17 mouse cellular contexts compared by ENCODE assay signal in genomic region chr12:102223404-102223803, GRCm38 (mm10). TPM values are rescaled to one million over a fixed set of nuclear protein-coding genes. Genes with fewer than 3 reads are reported as not detected.
A peak's percentile ranks its signal among the peaks of the same experiment; 100 is the strongest.
DNase-seq lines count a peak whose midpoint lies in the region; ATAC-seq and TF ChIP-seq lines count a peak whose summit lies in the region.
"Had no signal": no experiment of that assay in that cellular context is flagged by ENCODE, and none has a peak within 500 bp of the region (broad histone marks: within the 10 kb centered on the region; RNA-seq: fewer than 3 reads in every experiment).

No protein-coding gene starts in this region.

- H3K27ac ChIP-seq in forebrain, embryonic 15.5 days (replicated peaks) = no peak overlapping the region
- no peak overlapping the region for H3K27ac ChIP-seq in forebrain, postnatal 0 days (ENCODE audit: low read depth, low read length)
- no peak overlapping the region for H3K27ac ChIP-seq in lung, postnatal 0 days (ENCODE audit: low read length)
- H3K27ac ChIP-seq in thymus, adult 2 months (ENCODE audit: control insufficient read depth, insufficient read depth, low read length) = no peak overlapping the region
- H3K27ac ChIP-seq: embryonic facial prominence, embryonic 13.5 days; heart, adult 2 months; neural tube, embryonic 12.5 days had no signal

- no peak overlapping the region for H3K9ac ChIP-seq in forebrain, embryonic 15.5 days (replicated peaks)
- H3K9ac ChIP-seq in forebrain, postnatal 0 days = no peak overlapping the region
- no peak overlapping the region for H3K9ac ChIP-seq in lung, postnatal 0 days (replicated peaks; ENCODE audit: low read depth)
- H3K9ac ChIP-seq: embryonic facial prominence, embryonic 13.5 days; lung, embryonic 14.5 days; neural tube, embryonic 12.5 days had no signal

- ATAC-seq in forebrain, embryonic 15.5 days (replicated peaks) = 0 out of 2 replicates have a peak, but pooled peaks have one; percentile 43
- no peak for ATAC-seq in forebrain, postnatal 0 days
- ATAC-seq in lung, postnatal 0 days = peak; percentile 17; the same call in 1 of the 2 replicates
- ATAC-seq in CD4-positive, CD25-positive, alpha-beta regulatory T cell, adult 4 months = no peak
- ATAC-seq: Patski had no signal

- no peak overlapping the region for H3K4me2 ChIP-seq in forebrain, embryonic 15.5 days (replicated peaks)
- no peak overlapping the region for H3K4me2 ChIP-seq in forebrain, postnatal 0 days (ENCODE audit: low read depth)
- no peak overlapping the region for H3K4me2 ChIP-seq in lung, postnatal 0 days (replicated peaks; ENCODE audit: low read depth, low read length)
- H3K4me2 ChIP-seq: embryonic facial prominence, embryonic 13.5 days; lung, embryonic 14.5 days; neural tube, embryonic 12.5 days had no signal

- 77% methylated on average over 6 of the region's 6 CpGs for WGBS in forebrain, embryonic 15.5 days
- WGBS in forebrain, postnatal 0 days = 68% methylated on average over 6 of the region's 6 CpGs
- WGBS in lung, postnatal 0 days = 90% methylated on average over 6 of the region's 6 CpGs
- WGBS in thymus, adult 2 months = 96% methylated on average over 6 of the region's 6 CpGs

- H3K4me3 ChIP-seq in forebrain, embryonic 15.5 days = no peak overlapping the region
- no peak overlapping the region for H3K4me3 ChIP-seq in forebrain, postnatal 0 days (ENCODE audit: low read depth, low read length)
- no peak overlapping the region for H3K4me3 ChIP-seq in lung, postnatal 0 days (ENCODE audit: low read depth, low read length)
- H3K4me3 ChIP-seq in thymus, adult 2 months (ENCODE audit: control insufficient read depth, insufficient read depth, low read length) = no peak overlapping the region
- H3K4me3 ChIP-seq: embryonic facial prominence, embryonic 13.5 days; heart, adult 2 months; neural tube, embryonic 12.5 days had no signal

- TF ChIP-seq EP300 in lung, postnatal 0 days (IDR thresholded peaks at IDR 0.05) = no peak

- TF ChIP-seq POLR2A in thymus, adult 2 months (IDR thresholded peaks at IDR 0.05; ENCODE audit: control insufficient read depth, extremely low read depth, insufficient read depth, low read length, poor library complexity) = no peak

- no peak for DNase-seq in forebrain, postnatal 0 days
- no peak for DNase-seq in lung, postnatal 0 days (ENCODE audit: low spot score)
- DNase-seq in lung, postnatal 14 days = no peak
- peak; percentile 81 for DNase-seq in cerebellum, postnatal 36 days
- no peak for DNase-seq in thymus, adult 2 months
- no peak for DNase-seq in lung, adult 18-20 months
- DNase-seq: heart, postnatal 10 days; kidney, adult 8-10 months; kidney, postnatal 36 days; liver; lung, embryonic 14.5 days had no signal

- no peaks in the 10 kb centered on the region for H3K4me1 ChIP-seq in forebrain, embryonic 15.5 days
- no peaks in the 10 kb centered on the region for H3K4me1 ChIP-seq in forebrain, postnatal 0 days (ENCODE audit: insufficient read depth)
- no peaks in the 10 kb centered on the region for H3K4me1 ChIP-seq in lung, postnatal 0 days (ENCODE audit: insufficient read depth, low read depth, low read length)
- H3K4me1 ChIP-seq in thymus, adult 2 months (replicated peaks; ENCODE audit: control insufficient read depth, insufficient read depth, low read length) = no peaks in the 10 kb centered on the region
- H3K4me1 ChIP-seq: embryonic facial prominence, embryonic 13.5 days; neural tube, embryonic 12.5 days had no signal

- no peak for TF ChIP-seq CTCF in forebrain, postnatal 0 days (IDR thresholded peaks at IDR 0.05; ENCODE audit: low read depth)
- no peak for TF ChIP-seq CTCF in lung, postnatal 0 days (IDR thresholded peaks at IDR 0.05)
- TF ChIP-seq CTCF in thymus, adult 2 months (IDR thresholded peaks at IDR 0.05; ENCODE audit: borderline replicate concordance, control insufficient read depth, extremely low read depth, insufficient read depth, low read length, poor library complexity) = no peak

- H3K27me3 ChIP-seq in forebrain, embryonic 15.5 days = no peaks in the 10 kb centered on the region
- H3K27me3 ChIP-seq in forebrain, postnatal 0 days (ENCODE audit: insufficient read depth, low read length) = no peaks in the 10 kb centered on the region
- no peaks in the 10 kb centered on the region for H3K27me3 ChIP-seq in lung, postnatal 0 days (replicated peaks; ENCODE audit: insufficient read depth, low read length)
- H3K27me3 ChIP-seq in thymus, adult 2 months (ENCODE audit: control insufficient read depth, insufficient read depth, low read length) = no peaks in the 10 kb centered on the region
- H3K27me3 ChIP-seq: embryonic facial prominence, embryonic 13.5 days; neural tube, embryonic 12.5 days; Patski had no signal

- H3K36me3 ChIP-seq in forebrain, embryonic 15.5 days = no peaks in the 10 kb centered on the region
- no peaks in the 10 kb centered on the region for H3K36me3 ChIP-seq in forebrain, postnatal 0 days (ENCODE audit: insufficient read depth)
- H3K36me3 ChIP-seq in lung, postnatal 0 days (ENCODE audit: insufficient read depth, low read length) = no peaks in the 10 kb centered on the region
- H3K36me3 ChIP-seq in thymus, adult 2 months (ENCODE audit: control insufficient read depth, insufficient read depth, low read length) = no peaks in the 10 kb centered on the region
- H3K36me3 ChIP-seq: embryonic facial prominence, embryonic 13.5 days; neural tube, embryonic 12.5 days had no signal

- no peaks in the 10 kb centered on the region for H3K9me3 ChIP-seq in forebrain, embryonic 15.5 days
- no peaks in the 10 kb centered on the region for H3K9me3 ChIP-seq in forebrain, postnatal 0 days (ENCODE audit: low read length)
- no peaks in the 10 kb centered on the region for H3K9me3 ChIP-seq in lung, postnatal 0 days (ENCODE audit: low read length)
- H3K9me3 ChIP-seq: embryonic facial prominence, embryonic 13.5 days; neural tube, embryonic 12.5 days had no signal

RNA-seq across cellular contexts. Expression of gene Rin3, which starts 59.4 kb away (rescaled TPM):
- 1.3 and 1.7 TPM in 2 replicates for polyA plus RNA-seq in forebrain, embryonic 15.5 days (2015; fragmentation: Nextera tagmentation; extraction: Ambion mirVana)
- total RNA-seq in forebrain, postnatal 0 days (2014; rRNA removed) = 1.3 and 3.3 TPM in 2 replicates
- polyA plus RNA-seq in forebrain, postnatal 0 days (2015; fragmentation: Nextera tagmentation; extraction: Ambion mirVana) = 1.5 and 1.9 TPM in 2 replicates
- polyA plus RNA-seq in lung, postnatal 0 days (2015; fragmentation: Nextera tagmentation; extraction: Ambion mirVana) = 17.7 and 19.3 TPM in 2 replicates
- polyA plus RNA-seq in thymus, adult 2 months (2012; rRNA removed) = 25.4 and 33.8 TPM in 2 replicates
- polyA plus RNA-seq in CD4-positive, CD25-positive, alpha-beta regulatory T cell, adult 4 months (2017; shearing (Covaris generic)) = 10 to 100 TPM; 68.3 to 91.8 TPM

Comparison
In these comparisons a context has a peak if more than half of its experiments do, and no peak if none do; other contexts are left out.
1. ATAC-seq: peak in forebrain, embryonic 15.5 days (single experiment) and lung, postnatal 0 days (single experiment); none in forebrain, postnatal 0 days (single experiment) and CD4-positive, CD25-positive, alpha-beta regulatory T cell, adult 4 months (single experiment).
2. DNase-seq: peak in cerebellum, postnatal 36 days (2 of 2); none in forebrain, postnatal 0 days (single experiment), lung, postnatal 0 days (single experiment), lung, postnatal 14 days (single experiment), thymus, adult 2 months (single experiment) and lung, adult 18-20 months (0 of 2).